In genomic region chr3:152295896-152296295, GRCm38 (mm10) we compare ENCODE assay signal across 22 mouse cellular contexts. TPM values are rescaled to one million over a fixed set of nuclear protein-coding genes. Genes with fewer than 3 reads are reported as not detected.
DNase-seq lines count a peak whose midpoint lies in the region; ATAC-seq and TF ChIP-seq lines count a peak whose summit lies in the region.
"Had no signal": no experiment of that assay in that cellular context is flagged by ENCODE, and none has a peak within 500 bp of the region (broad histone marks: within the 10 kb centered on the region; RNA-seq: fewer than 3 reads in every experiment).

No protein-coding gene starts in this region.

- H3K4me2 ChIP-seq in heart, embryonic 12.5 days, result no peak overlapping the region
- no peak overlapping the region for H3K4me2 ChIP-seq in lung, embryonic 14.5 days
- no peak overlapping the region for H3K4me2 ChIP-seq in lung, embryonic 16.5 days (ENCODE audit: low read depth, low read length)
- H3K4me2 ChIP-seq: embryonic facial prominence, embryonic 13.5 days; embryonic facial prominence, embryonic 15.5 days; forebrain, embryonic 12.5 days had no signal

- peak; percentile 54 for DNase-seq in heart, embryonic 10.5 days (ENCODE audit: low spot score)
- no peak for DNase-seq in lung, embryonic 14.5 days
- no peak for DNase-seq in lung, adult 2 months
- no peak for DNase-seq in lung, postnatal 10 days
- DNase-seq: adrenal gland, adult 2 months; adrenal gland, postnatal 10 days; adrenal gland, postnatal 25 days; cerebellum, adult 11 months; cerebellum, adult 18-20 months; cerebellum, adult 8-10 months; cerebellum, adult 9-11 months; cerebellum, postnatal 14 days; cerebellum, postnatal 36 days; embryo, embryonic 11 days had no signal

- no peak overlapping the region for H3K9ac ChIP-seq in heart, embryonic 12.5 days
- H3K9ac ChIP-seq in lung, embryonic 14.5 days, result no peak overlapping the region
- no peak overlapping the region for H3K9ac ChIP-seq in lung, embryonic 16.5 days (ENCODE audit: low read length)
- H3K9ac ChIP-seq: embryonic facial prominence, embryonic 13.5 days; embryonic facial prominence, embryonic 15.5 days; forebrain, embryonic 12.5 days had no signal

- H3K4me3 ChIP-seq in heart, embryonic 10.5 days, result no peak overlapping the region
- no peak overlapping the region for H3K4me3 ChIP-seq in heart, embryonic 12.5 days
- no peak overlapping the region for H3K4me3 ChIP-seq in lung, embryonic 14.5 days (ENCODE audit: low read depth, low read length)
- no peak overlapping the region for H3K4me3 ChIP-seq in lung, adult 2 months (replicated peaks; ENCODE audit: extremely low read depth, low read depth, low read length)
- H3K4me3 ChIP-seq in lung, embryonic 16.5 days (ENCODE audit: low read length), result no peak overlapping the region
- H3K4me3 ChIP-seq: embryonic facial prominence, embryonic 13.5 days; embryonic facial prominence, embryonic 15.5 days; erythroblast, embryonic 14.5 days; forebrain, embryonic 10.5 days; forebrain, embryonic 12.5 days had no signal

- peaks cover 30% of the 10 kb centered on the region for H3K36me3 ChIP-seq in heart, embryonic 10.5 days
- H3K36me3 ChIP-seq in heart, embryonic 12.5 days, result peaks cover 38% of the 10 kb centered on the region
- H3K36me3 ChIP-seq in lung, embryonic 14.5 days (ENCODE audit: insufficient read depth), result peaks cover 29% of the 10 kb centered on the region
- 0 out of 2 replicates have a peak, but pooled peaks cover 3% of the 10 kb centered on the region for H3K36me3 ChIP-seq in lung, embryonic 16.5 days (ENCODE audit: control insufficient read depth, insufficient read depth, low read length)

- ATAC-seq in heart, embryonic 12.5 days (ENCODE audit: insufficient number of reproducible peaks, low FRiP score), result no peak
- ATAC-seq in lung, embryonic 14.5 days (ENCODE audit: insufficient read depth), result no peak
- ATAC-seq in lung, embryonic 16.5 days (ENCODE audit: low read depth), result no peak
- ATAC-seq: forebrain, embryonic 14.5 days had no signal

- H3K27me3 ChIP-seq in heart, embryonic 10.5 days (ENCODE audit: insufficient read depth, poor library complexity, severe bottlenecking), result no peaks in the 10 kb centered on the region
- no peaks in the 10 kb centered on the region for H3K27me3 ChIP-seq in heart, embryonic 12.5 days (replicated peaks)
- no peaks in the 10 kb centered on the region for H3K27me3 ChIP-seq in lung, embryonic 14.5 days (ENCODE audit: insufficient read depth, low read length)
- no peaks in the 10 kb centered on the region for H3K27me3 ChIP-seq in lung, embryonic 16.5 days (ENCODE audit: control insufficient read depth, insufficient read depth, low read depth, low read length)
- H3K27me3 ChIP-seq: embryonic facial prominence, embryonic 13.5 days; embryonic facial prominence, embryonic 15.5 days; forebrain, embryonic 12.5 days had no signal

- H3K4me1 ChIP-seq in heart, embryonic 10.5 days, result peaks cover 14% of the 10 kb centered on the region
- peaks cover 15% of the 10 kb centered on the region for H3K4me1 ChIP-seq in heart, embryonic 12.5 days (replicated peaks)
- H3K4me1 ChIP-seq in lung, embryonic 14.5 days (ENCODE audit: insufficient read depth), result peaks cover 22% of the 10 kb centered on the region; the same call in 1 of the 2 replicates
- 0 out of 2 replicates have a peak, but pooled peaks cover 2% of the 10 kb centered on the region for H3K4me1 ChIP-seq in lung, adult 2 months (ENCODE audit: control insufficient read depth, insufficient read depth, low read length)
- peaks cover 11% of the 10 kb centered on the region for H3K4me1 ChIP-seq in lung, embryonic 16.5 days (replicated peaks; ENCODE audit: control insufficient read depth, insufficient read depth, low read length)
- H3K4me1 ChIP-seq: forebrain, embryonic 10.5 days; forebrain, embryonic 12.5 days had no signal

- no peaks in the 10 kb centered on the region for H3K9me3 ChIP-seq in heart, embryonic 10.5 days
- H3K9me3 ChIP-seq in heart, embryonic 12.5 days (replicated peaks), result no peaks in the 10 kb centered on the region
- H3K9me3 ChIP-seq in lung, embryonic 14.5 days (ENCODE audit: low read depth, low read length), result no peaks in the 10 kb centered on the region
- no peaks in the 10 kb centered on the region for H3K9me3 ChIP-seq in lung, embryonic 16.5 days (ENCODE audit: control insufficient read depth, low read length)
- H3K9me3 ChIP-seq: embryonic facial prominence, embryonic 13.5 days; embryonic facial prominence, embryonic 15.5 days; forebrain, embryonic 10.5 days; forebrain, embryonic 12.5 days had no signal

- 92% methylated on average over 5 of the region's 5 CpGs for WGBS in heart, embryonic 10.5 days
- WGBS in heart, embryonic 12.5 days, result 93% methylated on average over 5 of the region's 5 CpGs
- 94% methylated on average over 5 of the region's 5 CpGs for WGBS in lung, embryonic 14.5 days
- 96% methylated on average over 5 of the region's 5 CpGs for WGBS in lung, adult 2 months
- WGBS in lung, embryonic 16.5 days, result 91% methylated on average over 5 of the region's 5 CpGs

- TF ChIP-seq CTCF in lung, embryonic 14.5 days (IDR thresholded peaks at IDR 0.05; ENCODE audit: low read depth), result no peak
- no peak for TF ChIP-seq CTCF in lung, adult 2 months (IDR thresholded peaks at IDR 0.05; ENCODE audit: insufficient read depth, low read length)

- no peak for TF ChIP-seq POLR2A in lung, adult 2 months (IDR thresholded peaks at IDR 0.05; ENCODE audit: borderline replicate concordance, extremely low read depth, low read depth, low read length)

- no peak overlapping the region for H3K27ac ChIP-seq in heart, embryonic 10.5 days
- no peak overlapping the region for H3K27ac ChIP-seq in heart, embryonic 12.5 days (ENCODE audit: poor library complexity, severe bottlenecking)
- H3K27ac ChIP-seq in lung, embryonic 14.5 days (ENCODE audit: low read depth), result peak overlapping the region; percentile 63; the same call in 1 of the 2 replicates
- H3K27ac ChIP-seq in lung, embryonic 16.5 days (ENCODE audit: low read length), result peak overlapping the region; percentile 51
- H3K27ac ChIP-seq: embryonic facial prominence, embryonic 13.5 days; embryonic facial prominence, embryonic 15.5 days; forebrain, embryonic 10.5 days; forebrain, embryonic 12.5 days had no signal

RNA-seq across cellular contexts. Expression of gene Nexn, which starts 29.7 kb away (rescaled TPM):
- polyA plus RNA-seq in heart, embryonic 10.5 days (2016; fragmentation: Nextera tagmentation; extraction: Ambion mirVana), result 102 and 155 TPM in 2 replicates
- polyA plus RNA-seq in heart, embryonic 12.5 days (2016; fragmentation: Nextera tagmentation; extraction: Ambion mirVana), result 226 and 246 TPM in 2 replicates
- polyA plus RNA-seq in lung, embryonic 14.5 days (2014; fragmentation: Nextera tagmentation; extraction: Ambion mirVana), result 72.6 and 80.5 TPM in 2 replicates
- polyA plus RNA-seq in lung, adult 2 months (2012; rRNA removed), result 0.34 and 1.1 TPM in 2 replicates
- polyA plus RNA-seq in lung, embryonic 16.5 days (2015; fragmentation: Nextera tagmentation; extraction: Ambion mirVana), result 64.1 and 79.2 TPM in 2 replicates
- polyA plus RNA-seq: adrenal gland, adult 2 months; erythroblast, embryonic 14.5 days had no signal

RNA-seq across cellular contexts. Expression of gene Miga1, which starts 44.3 kb away (rescaled TPM):
- 14.5 and 18.4 TPM in 2 replicates for polyA plus RNA-seq in heart, embryonic 10.5 days (2016; fragmentation: Nextera tagmentation; extraction: Ambion mirVana)
- polyA plus RNA-seq in heart, embryonic 12.5 days (2016; fragmentation: Nextera tagmentation; extraction: Ambion mirVana), result 18.0 and 18.8 TPM in 2 replicates
- 18.1 and 20.3 TPM in 2 replicates for polyA plus RNA-seq in lung, embryonic 14.5 days (2014; fragmentation: Nextera tagmentation; extraction: Ambion mirVana)
- polyA plus RNA-seq in lung, adult 2 months (2012; rRNA removed), result 9.5 and 11.6 TPM in 2 replicates
- 14.7 and 15.7 TPM in 2 replicates for polyA plus RNA-seq in lung, embryonic 16.5 days (2015; fragmentation: Nextera tagmentation; extraction: Ambion mirVana)

RNA-seq across cellular contexts. Expression of gene Usp33, which starts 50.4 kb away (rescaled TPM):
- 36.2 and 37.6 TPM in 2 replicates for polyA plus RNA-seq in heart, embryonic 10.5 days (2016; fragmentation: Nextera tagmentation; extraction: Ambion mirVana)
- polyA plus RNA-seq in heart, embryonic 12.5 days (2016; fragmentation: Nextera tagmentation; extraction: Ambion mirVana), result 37.7 and 38.1 TPM in 2 replicates
- polyA plus RNA-seq in lung, embryonic 14.5 days (2014; fragmentation: Nextera tagmentation; extraction: Ambion mirVana), result 57.4 and 59.0 TPM in 2 replicates
- 16.3 and 26.6 TPM in 2 replicates for polyA plus RNA-seq in lung, adult 2 months (2012; rRNA removed)
- polyA plus RNA-seq in lung, embryonic 16.5 days (2015; fragmentation: Nextera tagmentation; extraction: Ambion mirVana), result 57.6 and 58.4 TPM in 2 replicates

Comparison
In these comparisons a context has a peak if more than half of its experiments do, and no peak if none do; other contexts are left out.
1. RNA of gene Nexn, which starts 29.7 kb away (polyA plus RNA-seq): 226 to 246 TPM in heart, embryonic 12.5 days, 102 to 155 TPM in heart, embryonic 10.5 days, 64.1 to 79.2 TPM in lung, embryonic 16.5 days and 72.6 to 80.5 TPM in lung, embryonic 14.5 days; 0.34 to 1.1 TPM in lung, adult 2 months; every median in the first group is over 10 times any median in the second.
2. H3K27ac ChIP-seq: peak in lung, embryonic 14.5 days (single experiment) and lung, embryonic 16.5 days (single experiment); none in heart, embryonic 10.5 days (single experiment) and heart, embryonic 12.5 days (single experiment).